Mouse (Mus musculus) megakaryocyte, adult 5-6 weeks (primary cell): ENCODE results near the gene Tut7. TPM values are rescaled to one million over a fixed set of nuclear protein-coding genes. Genes with fewer than 3 reads are reported as not detected.
"Not testable (repeated sequence)": the region's sequence is repeated elsewhere in the genome, so short reads cannot be mapped to it uniquely, and the experiment has no call there.

Experiments
- ATAC-seq: 2 replicates; pipeline ENCODE4 v1.8.0; 2016; ENCODE audit warnings: mild to moderate bottlenecking, inconsistent platforms; ENCODE audit not compliant: poor library complexity, severe bottlenecking
- total RNA-seq, 2 experiments: library from RNA; stranded (forward) in 1 of 2; stranded (reverse) in 1 of 2; fragments of 153-499, 151-499 nt in 1 of 2; fragments of 221-1000, 200-1000 nt in 1 of 2; gene quantifications; 2 replicates each; pipeline versions ENCODE4 v1.2.3 to v1.2.4; 2015 to 2017

Gene Tut7
- total RNA-seq, 2 experiments from 2014 or later = 95.1 to 177 TPM

DNA sequence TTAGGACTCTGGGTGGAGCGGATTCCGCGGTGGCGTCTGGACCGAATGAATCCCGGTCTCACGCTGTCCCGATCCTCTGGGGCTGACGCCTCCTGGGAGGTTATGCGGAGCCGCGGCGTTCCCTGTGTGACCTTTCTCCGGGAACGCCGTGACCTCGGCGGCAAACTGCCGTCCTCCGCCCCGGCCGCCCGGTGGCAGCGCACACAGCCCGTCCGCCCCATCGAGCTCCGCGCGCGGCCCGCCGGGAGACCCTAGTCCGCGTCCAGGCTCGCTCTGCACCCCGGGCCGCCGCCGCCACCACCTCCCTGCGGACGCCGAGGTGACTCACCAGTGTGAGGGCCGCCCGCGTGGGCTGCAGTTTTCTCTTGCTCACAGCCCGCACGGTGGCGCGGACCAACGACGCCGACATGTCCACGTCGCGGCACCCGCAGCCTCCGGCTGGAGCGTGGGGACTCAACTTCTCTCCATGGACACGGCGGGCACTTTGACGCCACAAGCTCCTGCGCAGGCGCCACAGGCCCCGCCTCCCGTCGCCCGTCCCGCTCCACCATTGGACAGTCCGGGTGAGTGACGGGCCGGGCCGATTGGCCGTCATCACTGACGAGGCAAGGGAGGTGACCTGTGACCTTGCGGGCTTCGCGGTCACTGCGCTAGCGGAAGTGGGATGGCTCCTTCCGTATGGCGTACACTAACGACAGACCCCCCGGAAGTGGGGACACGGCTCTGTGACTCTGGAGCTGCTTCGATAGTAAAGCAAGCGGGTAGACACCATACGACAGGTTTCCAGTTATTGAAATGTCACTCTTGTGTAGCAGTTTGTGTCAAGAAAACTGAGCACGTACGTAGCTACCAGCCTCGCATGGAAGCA is 53.4 kb downstream of the Tut7 start, which contains the start of gene Isca1:
Gene Isca1, minus strand, starts transcription at position 515 of the 868 bp plus-strand sequence.
- peak; percentile 87 for ATAC-seq

DNA sequence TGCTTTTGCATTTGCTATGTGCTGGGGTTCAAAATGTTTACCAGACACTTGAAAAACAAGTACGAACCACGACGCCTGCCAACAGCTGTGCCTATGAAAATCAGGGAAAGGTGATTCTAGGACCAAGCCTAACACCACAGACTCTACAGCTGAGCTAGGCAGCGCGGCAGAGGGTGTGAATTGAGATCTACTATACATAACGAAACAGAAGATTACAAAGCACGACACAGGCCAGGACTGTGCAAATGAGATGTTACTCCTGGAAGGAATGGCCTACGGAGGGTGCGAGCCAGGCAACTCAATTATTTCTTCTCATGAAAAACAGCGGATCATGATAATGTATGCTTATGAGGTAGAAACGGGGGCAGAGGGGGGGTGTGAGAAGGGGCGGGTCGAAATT is 54.4 kb downstream of the Tut7 start:
- ATAC-seq = no peak

DNA sequence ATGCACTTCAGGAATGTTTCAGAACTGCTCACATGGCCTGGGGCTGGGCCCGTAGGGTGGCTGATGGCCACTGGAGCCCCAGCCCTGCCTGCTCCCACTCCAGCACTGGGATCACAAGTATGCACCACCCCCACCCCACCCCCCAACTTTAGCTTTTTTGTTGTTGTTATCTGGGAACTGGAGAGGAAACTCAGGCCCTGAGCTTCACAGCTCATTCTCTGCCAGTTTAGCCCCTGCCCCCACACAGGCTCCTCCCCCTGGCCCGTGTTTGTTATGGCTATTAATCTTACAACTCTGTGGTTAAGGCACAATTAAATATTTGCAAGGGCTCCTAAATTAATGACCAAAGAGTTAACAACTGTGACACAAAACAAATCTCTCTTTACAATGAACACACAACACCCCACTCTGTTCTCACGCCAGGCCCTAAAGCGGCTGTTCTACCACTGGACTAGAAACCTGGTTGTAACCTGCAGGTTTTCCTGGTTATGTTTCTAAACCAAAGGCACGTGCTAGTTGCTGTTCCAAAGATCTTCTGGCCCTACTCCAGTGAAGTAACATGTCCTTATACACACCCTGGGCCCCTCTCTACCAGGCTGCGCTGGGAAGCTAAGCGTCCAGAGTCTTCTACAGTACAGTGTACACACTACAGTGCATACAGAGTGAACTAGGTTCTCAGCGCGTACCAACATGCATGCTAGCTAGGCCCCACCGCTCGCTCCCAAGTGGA is 56.0 kb downstream of the Tut7 start:
- no peak for ATAC-seq

DNA sequence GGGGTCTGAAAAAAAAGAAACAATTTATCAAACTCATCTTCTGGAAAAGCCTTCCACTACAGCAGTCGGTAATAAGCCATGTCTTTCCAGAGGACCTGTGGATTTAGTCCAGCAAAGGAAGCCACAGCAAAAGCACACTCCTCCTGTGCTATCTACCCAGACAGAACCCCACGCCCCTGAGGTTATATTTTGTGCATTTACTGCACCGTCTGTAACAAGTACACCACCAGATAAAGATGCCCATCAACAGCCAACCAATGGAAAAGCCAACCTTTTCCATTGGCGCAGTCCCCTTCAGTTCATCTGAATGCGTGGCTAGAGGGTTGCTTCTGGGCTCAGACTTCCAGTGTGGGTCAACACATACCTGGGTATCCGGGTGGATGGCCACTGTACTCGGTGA is 60.2 kb downstream of the Tut7 start:
- no peak; the same call in 1 of the 2 replicates for ATAC-seq

DNA sequence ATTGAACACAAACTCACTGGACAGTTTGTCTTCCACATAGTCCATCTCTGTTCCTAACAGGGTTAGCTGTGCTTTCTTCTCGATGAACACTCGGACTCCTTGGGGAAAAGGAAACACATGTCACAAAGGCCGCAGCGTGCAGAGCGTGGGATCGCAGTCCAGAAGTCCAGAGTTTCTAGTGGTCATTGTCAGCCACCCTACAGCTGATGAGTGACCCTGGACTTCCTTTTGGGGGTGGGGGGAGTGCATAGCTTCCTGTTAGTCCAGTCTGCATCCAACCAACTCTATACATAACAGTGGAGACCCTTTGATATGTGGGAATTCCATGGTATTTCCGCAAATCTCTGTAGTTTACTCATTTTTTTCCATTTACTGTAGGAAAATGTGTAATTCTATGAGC is 66.0 kb downstream of the Tut7 start:
- no peak for ATAC-seq

DNA sequence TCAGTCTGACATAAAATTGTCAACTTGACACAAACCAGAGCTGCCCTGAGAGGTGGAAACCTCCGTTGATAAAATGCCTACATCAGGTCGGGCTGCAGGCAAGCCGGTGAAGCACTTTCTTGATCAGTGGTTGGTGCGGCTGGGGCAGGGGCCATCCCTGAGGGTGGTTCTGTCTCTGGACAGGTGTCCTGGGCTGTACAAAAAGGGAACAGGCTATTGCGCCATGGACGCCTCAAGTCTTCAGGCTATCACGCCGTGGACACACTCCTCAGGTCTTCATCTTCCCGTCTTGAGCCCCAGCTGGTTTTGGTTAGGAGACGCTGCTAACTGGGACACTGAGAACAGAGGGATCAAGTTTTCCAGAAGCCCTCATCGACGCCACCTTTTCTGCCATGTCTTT is 72.6 kb downstream of the Tut7 start:
- peak; percentile 75 for ATAC-seq

DNA sequence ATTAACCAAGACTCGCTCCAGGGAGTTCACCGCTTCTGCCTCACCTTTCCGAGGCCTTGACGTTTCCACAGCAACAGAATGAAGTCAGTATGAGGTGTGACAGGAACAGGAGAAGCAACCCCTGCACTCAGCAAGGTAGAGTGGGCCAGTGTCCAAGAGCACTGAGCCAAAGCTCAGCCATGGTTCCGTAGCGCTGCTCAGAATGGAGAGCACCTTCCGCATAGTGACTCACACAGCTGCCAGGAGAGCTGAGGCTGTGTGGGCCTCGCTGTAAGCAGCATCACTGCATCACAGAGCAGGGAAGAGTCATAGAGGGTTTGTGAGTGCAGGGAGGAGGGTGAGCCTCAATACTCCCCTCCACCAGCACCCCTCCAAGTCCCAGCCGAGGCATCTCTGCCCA is 76.2 kb downstream of the Tut7 start, which contains the start of gene 1700014D04Rik:
Gene 1700014D04Rik, minus strand, starts transcription at position 42 of the 400 bp plus-strand sequence.
- ATAC-seq = no peak

DNA sequence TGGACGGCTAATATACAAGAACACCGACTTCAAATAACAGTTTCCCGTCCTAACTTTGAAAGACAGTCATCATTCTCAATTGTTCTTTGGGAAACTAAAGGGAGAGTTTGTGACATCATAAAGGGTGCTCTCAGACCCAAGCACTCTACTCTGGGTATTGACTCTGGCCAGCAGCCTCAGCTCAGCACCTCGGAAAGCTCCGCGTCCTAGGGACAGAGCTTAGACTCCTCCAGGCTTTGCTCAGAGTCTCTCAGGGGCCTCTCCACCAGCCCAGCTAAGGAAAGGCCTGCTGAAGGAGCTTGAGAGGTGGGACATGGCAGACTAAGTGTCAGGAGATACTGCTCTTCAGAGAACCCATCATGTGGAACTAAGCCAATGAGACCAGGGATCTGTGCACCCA is 76.8 kb downstream of the Tut7 start:
- ATAC-seq = no peak

DNA sequence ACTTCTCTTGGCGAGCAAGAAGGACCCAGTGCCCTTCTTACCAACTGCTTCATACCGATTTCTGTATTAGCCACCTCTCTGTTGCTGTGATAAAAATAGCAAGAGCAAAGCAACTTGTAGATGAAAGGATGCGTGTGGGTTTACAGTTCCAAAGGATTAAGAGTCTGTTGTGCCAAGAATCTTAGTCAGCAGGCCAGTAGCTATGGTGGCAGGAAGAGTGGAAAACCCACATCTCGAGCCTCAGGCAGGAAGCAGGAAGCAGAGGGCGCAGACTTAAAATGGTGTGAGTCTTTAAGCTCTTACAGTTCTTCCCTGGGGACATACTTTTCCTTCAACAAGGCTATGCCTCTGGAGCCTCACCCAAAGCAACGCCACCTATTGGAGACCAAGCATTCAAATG is 77.5 kb downstream of the Tut7 start:
- ATAC-seq = no peak

DNA sequence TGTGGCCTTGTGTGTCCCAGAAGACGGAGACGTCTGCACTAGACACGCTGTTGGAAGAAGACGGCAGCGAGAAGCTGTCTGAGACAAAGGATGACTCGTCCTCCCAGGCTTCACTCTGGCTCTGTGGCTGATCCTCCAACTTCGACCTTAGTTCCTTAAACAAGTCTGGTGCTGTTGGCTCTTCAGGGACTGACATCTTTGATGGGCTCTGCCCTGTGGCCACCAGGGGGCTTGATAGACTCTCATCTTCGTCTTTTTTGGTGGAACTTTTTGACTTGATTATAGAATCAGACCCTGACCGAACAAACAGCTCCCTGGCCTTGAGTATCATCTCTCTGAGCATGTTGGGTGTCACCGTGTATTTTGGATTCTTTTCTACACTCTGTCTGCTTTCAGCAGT is 81.2 kb downstream of the Tut7 start:
- ATAC-seq = peak; percentile 78

DNA sequence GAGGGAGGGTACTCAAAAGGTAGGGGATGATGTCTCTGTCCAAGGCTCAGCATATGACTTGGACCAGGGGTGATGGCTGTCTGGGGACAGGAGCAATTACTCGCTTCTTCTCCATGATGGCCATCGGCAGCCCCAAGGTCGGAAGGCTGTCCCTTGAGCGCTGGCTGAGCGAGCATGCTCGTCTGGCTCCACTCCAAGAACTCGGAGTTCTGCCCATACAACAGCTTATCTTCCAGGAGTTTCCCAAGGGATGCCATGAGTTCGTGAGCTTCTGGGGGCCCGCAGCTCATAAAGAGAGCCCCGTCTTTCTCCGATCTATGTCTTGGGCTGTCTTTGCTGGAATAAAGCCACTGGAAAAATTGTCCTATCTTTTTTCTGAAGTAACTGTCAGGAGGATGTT is 81.9 kb downstream of the Tut7 start:
- ATAC-seq = no peak

DNA sequence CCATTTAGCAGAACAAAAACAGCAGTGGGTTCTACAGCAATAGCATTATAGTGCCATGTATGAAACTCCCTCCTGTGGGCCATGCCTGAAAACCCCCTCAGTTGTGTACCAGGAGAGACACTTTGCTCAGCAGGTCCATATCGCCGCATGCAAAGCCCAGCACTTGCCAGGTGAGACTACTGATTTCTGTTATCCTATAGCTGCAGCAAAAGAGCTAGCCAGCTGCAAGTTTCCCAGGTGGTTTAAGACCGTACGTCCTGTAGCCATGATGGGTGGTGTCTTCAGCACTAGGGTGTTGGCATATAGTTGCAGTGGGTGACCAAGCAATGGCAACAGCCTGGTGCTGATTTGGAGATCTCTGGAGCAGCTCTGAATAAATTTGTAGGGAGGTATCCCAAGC is 83.5 kb downstream of the Tut7 start:
- ATAC-seq = no peak

DNA sequence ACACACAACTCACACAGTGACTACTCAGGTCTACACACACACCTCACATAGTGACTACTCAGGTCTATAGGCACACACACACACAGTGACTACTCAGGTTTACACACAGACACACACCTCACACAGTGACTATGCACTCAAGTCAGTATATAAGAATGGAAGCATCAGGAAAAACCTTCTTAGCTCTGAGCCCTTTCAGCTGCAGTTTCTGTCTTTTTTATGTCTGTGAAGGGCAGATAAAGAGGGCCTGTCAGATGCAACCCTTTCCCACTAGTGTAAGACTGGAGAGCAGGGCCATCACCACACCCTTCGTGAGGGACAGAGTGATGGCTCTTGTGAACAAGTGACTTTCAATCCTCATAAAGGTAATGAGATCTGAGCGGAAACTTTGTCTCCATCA is 84.5 kb downstream of the Tut7 start:
- ATAC-seq = no peak

DNA sequence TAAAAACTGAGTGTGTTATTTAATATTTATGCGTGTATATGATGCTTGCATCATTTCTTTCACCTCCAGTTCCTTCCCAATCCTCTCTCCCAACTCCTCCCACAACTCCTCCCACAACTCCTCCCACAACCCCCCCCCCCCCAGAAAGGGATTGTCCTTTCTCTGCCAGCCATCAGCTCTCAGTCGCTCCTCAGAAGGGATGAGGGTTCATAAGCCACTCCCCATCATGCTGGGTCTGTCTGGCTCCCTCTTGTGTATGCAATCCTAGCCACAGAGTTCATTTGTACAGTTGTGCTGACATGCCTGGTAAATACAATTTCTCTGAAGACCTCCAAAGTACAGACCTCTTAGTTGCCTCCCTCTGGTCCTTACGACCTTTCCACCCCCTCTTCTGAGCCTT is 87.8 kb downstream of the Tut7 start:
- peak; percentile 64 for ATAC-seq

DNA sequence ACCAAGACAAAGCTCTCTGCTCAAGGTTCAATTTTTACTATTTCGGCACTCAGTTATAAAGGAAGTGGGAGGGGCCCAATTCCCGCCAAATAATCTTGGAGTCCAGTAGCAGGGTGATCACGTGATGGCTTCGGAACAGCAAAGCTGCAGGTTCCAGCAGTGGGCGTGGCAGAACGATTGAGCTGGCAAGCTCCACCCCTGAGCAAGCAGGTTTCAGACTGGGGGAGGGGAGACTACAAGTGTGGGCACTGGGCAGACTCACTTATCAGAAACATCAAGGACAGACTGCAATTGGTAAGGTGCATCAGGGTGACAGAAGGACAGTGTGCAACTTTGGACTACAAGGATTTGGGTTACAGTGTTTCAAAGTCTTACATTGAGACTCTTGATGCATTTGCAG is 88.6 kb downstream of the Tut7 start:
- not testable (repeated sequence) for ATAC-seq

DNA sequence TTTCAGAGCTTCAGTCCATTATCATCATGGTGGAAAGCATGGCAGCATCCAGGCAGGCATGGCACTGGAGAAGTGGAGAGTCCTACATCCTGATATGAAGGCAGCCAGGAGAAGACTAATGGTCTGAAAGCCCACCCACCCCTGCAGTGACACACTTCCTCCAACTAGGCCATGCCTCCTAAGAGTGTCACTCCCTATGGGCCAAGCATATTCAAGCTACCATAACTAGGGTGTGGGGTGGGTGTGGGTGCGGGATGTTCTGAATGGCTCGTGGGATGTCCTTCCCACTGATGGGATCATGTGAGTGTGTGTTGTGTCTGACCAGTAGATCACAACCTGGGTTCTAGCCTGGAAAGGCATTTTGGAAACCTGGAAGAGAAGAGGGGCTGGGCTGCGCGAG is 89.0 kb downstream of the Tut7 start:
- no peak for ATAC-seq

DNA sequence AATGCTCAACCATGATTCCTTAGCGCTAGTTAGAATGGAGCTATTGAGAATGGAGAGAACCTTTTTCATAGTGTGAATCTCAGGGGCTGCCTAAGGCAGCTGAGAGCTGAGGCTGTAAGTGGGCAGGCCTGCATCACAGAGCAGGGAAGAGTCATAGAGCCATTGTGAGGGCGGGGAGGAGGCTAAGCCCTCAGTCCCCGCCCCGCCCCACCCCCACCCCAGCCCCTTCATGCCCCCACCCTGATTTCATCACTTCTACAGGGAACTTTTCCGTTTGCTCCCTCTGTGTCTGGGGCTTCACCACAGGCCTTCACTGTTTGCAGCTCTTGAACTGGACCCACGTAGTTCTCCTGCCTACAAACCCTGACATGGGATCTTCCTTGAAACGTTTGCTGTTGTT is 91.3 kb downstream of the Tut7 start, which contains the start of gene Spata31d1d:
Gene Spata31d1d, minus strand, starts transcription at position 101 of the 400 bp plus-strand sequence.
- no peak for ATAC-seq

DNA sequence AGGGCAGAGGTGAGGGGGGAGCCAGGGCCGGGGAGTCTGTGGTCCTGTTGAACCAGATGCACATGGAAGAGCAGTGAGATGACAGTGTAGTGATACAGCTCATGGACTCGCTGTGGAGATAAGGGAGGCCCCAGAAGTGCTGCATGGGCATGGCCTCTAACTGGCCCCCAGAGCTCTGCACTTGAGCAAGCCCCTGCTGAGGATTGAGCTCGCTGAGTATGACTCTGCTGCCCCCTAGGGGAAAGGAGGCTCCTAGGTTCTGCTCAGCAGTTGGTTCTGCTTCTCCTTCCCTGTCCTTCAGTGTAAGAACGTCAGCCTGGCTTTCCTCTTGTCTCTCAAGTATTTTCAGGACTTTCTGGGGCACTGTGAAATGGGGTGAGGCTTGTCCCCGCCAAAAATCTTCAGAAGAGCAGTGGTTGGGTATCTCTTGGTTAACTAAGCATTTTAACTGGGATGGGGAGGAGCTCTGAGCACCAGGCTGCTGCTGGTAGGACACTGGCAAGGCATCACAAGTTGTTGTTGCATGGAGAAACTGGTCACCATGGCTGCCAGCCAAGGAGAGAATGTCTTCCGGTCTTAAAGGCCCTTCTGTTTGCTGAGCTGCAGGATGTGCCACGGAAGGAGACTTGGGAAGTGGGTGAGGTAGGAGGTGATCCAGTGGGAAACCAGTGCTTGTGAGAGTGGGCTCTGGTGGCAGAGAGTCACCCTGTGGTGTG is 94.4 kb downstream of the Tut7 start:
- ATAC-seq = peak; percentile 96

DNA sequence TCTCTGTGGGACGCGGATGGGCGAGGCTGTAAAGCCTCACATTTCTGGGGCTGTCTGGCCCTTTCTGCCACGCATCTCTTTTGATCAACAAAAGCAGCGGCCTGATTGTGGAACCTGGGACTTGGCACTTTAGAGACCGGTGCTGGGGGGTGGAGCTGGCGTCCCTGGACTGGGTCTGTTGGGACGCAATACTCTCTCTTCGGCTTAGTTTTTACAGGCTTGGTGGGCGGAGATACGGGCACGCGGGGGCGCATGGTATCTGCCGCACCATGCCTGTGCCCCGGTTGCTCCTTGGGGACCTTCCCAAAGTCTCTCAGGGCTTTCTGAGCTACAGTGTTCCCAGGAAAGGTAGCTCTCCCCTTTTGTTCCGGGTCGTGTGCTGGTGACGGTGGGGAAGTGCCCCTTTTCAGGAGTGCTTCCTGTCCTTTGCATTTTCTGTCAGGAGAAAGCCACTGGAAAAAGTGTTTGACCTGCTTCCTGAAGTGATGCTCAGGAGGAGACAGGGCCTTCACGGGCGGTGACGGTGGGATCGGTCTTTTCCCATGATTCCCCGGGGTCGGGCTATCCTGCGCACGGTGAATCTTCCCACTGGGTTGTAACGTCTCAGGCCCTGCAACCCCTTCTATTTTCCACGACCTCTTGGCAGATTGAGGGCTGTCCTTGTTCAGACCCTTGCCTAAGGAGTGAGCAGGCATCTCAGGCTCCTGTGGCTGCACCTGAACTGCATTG is 96.6 kb downstream of the Tut7 start:
- no peak for ATAC-seq

DNA sequence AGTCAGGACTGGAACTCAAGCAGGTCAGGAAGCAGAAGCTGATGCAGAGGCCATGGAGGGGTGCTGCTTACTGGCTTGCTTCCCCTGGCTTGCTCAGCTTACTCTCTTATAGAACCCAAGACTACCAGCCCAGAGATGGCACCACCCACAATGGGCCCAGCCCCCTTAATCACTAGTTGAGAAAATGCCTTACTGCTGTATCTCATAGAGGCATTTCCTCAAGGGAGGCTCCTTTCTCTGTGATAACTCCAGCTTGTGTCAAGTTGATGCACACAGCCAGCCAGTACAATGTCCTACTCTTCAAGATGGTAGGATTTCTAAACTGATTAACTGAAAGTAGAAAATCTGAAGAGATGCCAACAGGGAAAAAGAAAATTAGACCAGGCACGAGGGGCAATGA is 100.9 kb downstream of the Tut7 start:
- not testable (repeated sequence) for ATAC-seq
